Mouse (Mus musculus) stomach, postnatal 0 days (tissue): ENCODE measurements at regions not wholly inside any gene's neighbourhood (a gene's known extent, or its start where the extent isn't known, plus 50 kb on each side); places are given as distances from the start of the nearest gene placed in this dataset.

Experiments used
- ATAC-seq: fragments of 200-750 bp; cut with Nextera tagmentation; 2 replicates; pipeline ENCODE4 v1.8.0; 2017; ENCODE audit not compliant: low FRiP score, low TSS enrichment
- DNase-seq: peaks from one replicate; pipeline ENCODE4 v3.0.0-alpha.2; 2016; ENCODE audit warnings: low spot score
- H3K27ac ChIP-seq: fragments of 300-500 bp; sonication (generic); replicated peaks from 2 replicates; pipeline ENCODE4 v1.5.1; 2014; ENCODE audit warnings: mild to moderate bottlenecking, control low read depth
- H3K27me3 ChIP-seq: fragments of 300-500 bp; sonication (generic); 2 replicates; pipeline ENCODE4 v1.6.1; 2014; ENCODE audit warnings: low read length; ENCODE audit not compliant: control insufficient read depth, insufficient read depth
- H3K36me3 ChIP-seq: fragments of 300-500 bp; sonication (generic); 2 replicates; pipeline ENCODE4 v1.6.1; 2014; ENCODE audit warnings: low read length, mixed read lengths; ENCODE audit not compliant: control insufficient read depth, insufficient read depth
- H3K4me1 ChIP-seq: fragments of 300-500 bp; sonication (generic); replicated peaks from 2 replicates; pipeline ENCODE4 v1.6.1; 2014; ENCODE audit warnings: antibody characterized with exemption; ENCODE audit not compliant: control insufficient read depth, insufficient read depth
- H3K4me2 ChIP-seq: fragments of 300-500 bp; sonication (generic); replicated peaks from 2 replicates; pipeline ENCODE4 v1.6.1; 2014; ENCODE audit warnings: low read depth, mild to moderate bottlenecking, control low read depth, moderate library complexity
- H3K4me3 ChIP-seq: fragments of 300-500 bp; sonication (generic); 2 replicates; pipeline ENCODE4 v1.5.1; 2014; ENCODE audit warnings: low read depth, low read length, control low read depth
- H3K9ac ChIP-seq: fragments of 300-500 bp; sonication (generic); 2 replicates; pipeline ENCODE4 v1.6.1; 2014; ENCODE audit warnings: mild to moderate bottlenecking, low read length, control low read depth, mixed read lengths
- H3K9me3 ChIP-seq: fragments of 300-500 bp; sonication (generic); 2 replicates; pipeline ENCODE4 v1.6.1; 2016; ENCODE audit warnings: low read length; ENCODE audit not compliant: control insufficient read depth
- CTCF ChIP-seq: IDR thresholded peaks from 2 replicates; pipeline ENCODE4 v1.5.1; 2016; ENCODE audit warnings: antibody characterized with exemption, low read depth, mild to moderate bottlenecking, moderate library complexity
- EP300 ChIP-seq: optimal IDR thresholded peaks from 2 replicates; pipeline ENCODE3; 2016; ENCODE audit warnings: antibody characterized with exemption
- WGBS: fragments of 180-500 bp; shearing (Covaris S2); extraction: QIAGEN DNeasy Blood & Tissue Kit; methylation state at CpG from one replicate; pipeline ENCODE4 v1.1.7; 2014; 5-methylcytosine and 5-hydroxymethylcytosine counted together

- no peaks in the 10 kb centered on the region for H3K27me3 ChIP-seq
- ATAC-seq (no peak), DNase-seq (no peak)
- WGBS = 91% methylated on average over 1 of the region's 1 CpGs
- no peak overlapping the region for H3K27ac ChIP-seq
- no peak overlapping the region for H3K4me3 ChIP-seq
- H3K36me3 ChIP-seq = no peaks in the 10 kb centered on the region
- H3K9ac ChIP-seq = no peak overlapping the region
- no peaks in the 10 kb centered on the region for H3K4me1 ChIP-seq
- H3K4me2 ChIP-seq = no peak overlapping the region
- no peaks in the 10 kb centered on the region for H3K9me3 ChIP-seq
- TF ChIP-seq EP300 = no peak
- no peak for TF ChIP-seq CTCF
Observed at GRCm38 (mm10) chr10:9457222-9457621, 217.8 kb downstream of the Samd5 start.

- ATAC-seq (no peak), DNase-seq (no peak)
- Histone ChIP-seq H3K36me3 (no peaks in the 10 kb centered on the region), H3K27me3 (no peaks in the 10 kb centered on the region), H3K4me1 (no peaks in the 10 kb centered on the region), H3K4me3 (no peak overlapping the region), H3K9ac (no peak overlapping the region), H3K27ac (no peak overlapping the region), H3K4me2 (no peak overlapping the region), H3K9me3 (no peaks in the 10 kb centered on the region)
- 44% methylated on average over 4 of the region's 4 CpGs for WGBS
- TF ChIP-seq CTCF (no peak), EP300 (no peak)
Observed at GRCm38 (mm10) chr10:9439072-9439471, 235.9 kb downstream of the Samd5 start.

- WGBS = 63% methylated on average over 4 of the region's 4 CpGs
- TF ChIP-seq CTCF (no peak), EP300 (no peak)
Observed at GRCm38 (mm10) chr10:9438366-9438765, 236.6 kb downstream of the Samd5 start.

GRCm38 (mm10) chr10:9429085-9429484, 245.9 kb downstream of the Samd5 start:
- Histone ChIP-seq H3K36me3 (no peaks in the 10 kb centered on the region; the same call in 1 of the 2 replicates), H3K9ac (no peak overlapping the region)
- TF ChIP-seq CTCF (no peak), EP300 (no peak)

More at GRCm38 (mm10) chr10:9438366-9438765, 236.6 kb downstream of the Samd5 start:
- no peak overlapping the region for H3K9ac ChIP-seq
- DNase-seq = no peak
- H3K27me3 ChIP-seq = no peaks in the 10 kb centered on the region
- no peak overlapping the region for H3K4me2 ChIP-seq
- H3K27ac ChIP-seq = no peak overlapping the region
- no peak overlapping the region for H3K4me3 ChIP-seq
- no peaks in the 10 kb centered on the region for H3K4me1 ChIP-seq
- no peaks in the 10 kb centered on the region for H3K9me3 ChIP-seq
- ATAC-seq = no peak
- no peaks in the 10 kb centered on the region for H3K36me3 ChIP-seq

GRCm38 (mm10) chr10:9420741-9421140, 254.3 kb downstream of the Samd5 start:
- H3K9me3 ChIP-seq = no peaks in the 10 kb centered on the region
- no peaks in the 10 kb centered on the region for H3K27me3 ChIP-seq
- TF ChIP-seq EP300 (no peak), CTCF (no peak)
- no peaks in the 10 kb centered on the region for H3K36me3 ChIP-seq
- no peak overlapping the region for H3K4me2 ChIP-seq
- H3K4me3 ChIP-seq = no peak overlapping the region
- ATAC-seq (no peak), DNase-seq (no peak)
- H3K9ac ChIP-seq = no peak overlapping the region
- H3K4me1 ChIP-seq = no peaks in the 10 kb centered on the region
- no peak overlapping the region for H3K27ac ChIP-seq
- 47% methylated on average over 4 of the region's 4 CpGs for WGBS

More at GRCm38 (mm10) chr10:9429085-9429484, 245.9 kb downstream of the Samd5 start:
- ATAC-seq = no peak
- Histone ChIP-seq H3K4me2 (no peak overlapping the region), H3K4me1 (no peaks in the 10 kb centered on the region), H3K27ac (no peak overlapping the region), H3K9me3 (no peaks in the 10 kb centered on the region), H3K4me3 (no peak overlapping the region), H3K27me3 (no peaks in the 10 kb centered on the region)
- DNase-seq = no peak
- 91% methylated on average over 2 of the region's 2 CpGs for WGBS

- Histone ChIP-seq H3K9ac (no peak overlapping the region), H3K36me3 (no peaks in the 10 kb centered on the region), H3K4me2 (no peak overlapping the region), H3K27ac (no peak overlapping the region), H3K4me1 (no peaks in the 10 kb centered on the region), H3K27me3 (no peaks in the 10 kb centered on the region), H3K9me3 (no peaks in the 10 kb centered on the region), H3K4me3 (no peak overlapping the region)
- WGBS = 93% methylated on average over 5 of the region's 5 CpGs
- ATAC-seq (no peak), DNase-seq (no peak)
- TF ChIP-seq CTCF = no peak
- no peak for TF ChIP-seq EP300
Observed at GRCm38 (mm10) chr10:9416685-9417084, 258.3 kb downstream of the Samd5 start.
